Mouse (Mus musculus) T-helper 2 cell (primary cell): ENCODE results near the gene Chrm5.
"Not testable (repeated sequence)": the region's sequence is repeated elsewhere in the genome, so short reads cannot be mapped to it uniquely, and the experiment has no call there.

Experiments used
- in situ Hi-C: fragments of 300-600 bp; cut with MboI, MseI; formaldehyde crosslinking; loops from one replicate; pipeline ENCODE4 v1.15.1; 2025; ENCODE audit warnings: high pct_unique_total_duplicates

Gene Chrm5

GRCm38 (mm10) chr2:112482533-112483333 is 2.2 kb upstream of the Chrm5 start:
- in situ Hi-C loops, result loop anchor here (25.0 kb wide), 1 partner anchor 220 kb away; the partner anchor contains the start of genes Gm21985, Nop10, Nutm1 and Slc12a6

GRCm38 (mm10) chr2:112481564-112481963 is 995 bp upstream of the Chrm5 start:
- in situ Hi-C loops, result loop anchor here (25.0 kb wide), 1 partner anchor 219 kb away; the partner anchor contains the start of genes Gm21985, Nop10, Nutm1 and Slc12a6

- in situ Hi-C loops, result loop anchor here (25.0 kb wide), 1 partner anchor 214 kb away; the partner anchor contains the start of genes Gm21985, Nop10, Nutm1 and Slc12a6
These were observed 4.0 kb downstream of the Chrm5 start for GRCm38 (mm10) chr2:112476554-112476953.

GRCm38 (mm10) chr2:112474997-112475724 is 5.4 kb downstream of the Chrm5 start:
- in situ Hi-C loops, result loop anchor here (25.0 kb wide), 1 partner anchor 213 kb away; the partner anchor contains the start of genes Gm21985, Nop10, Nutm1 and Slc12a6

GRCm38 (mm10) chr2:112472076-112472475 is 8.5 kb downstream of the Chrm5 start:
- in situ Hi-C loops, result no loop called here

- in situ Hi-C loops, result no loop called here
These were observed 9.6 kb downstream of the Chrm5 start for GRCm38 (mm10) chr2:112470961-112471381.

GRCm38 (mm10) chr2:112469542-112469941 is 11.0 kb downstream of the Chrm5 start:
- in situ Hi-C loops, result no loop called here

GRCm38 (mm10) chr2:112460557-112460956 is 20.0 kb downstream of the Chrm5 start:
- in situ Hi-C loops, result no loop called here

GRCm38 (mm10) chr2:112454862-112455564 is 25.6 kb downstream of the Chrm5 start, which contains the start of gene Emc7:
Gene Emc7, plus strand, starts transcription at chr2:112454997.
- in situ Hi-C loops, result no loop called here

GRCm38 (mm10) chr2:112454125-112454861 is 26.3 kb downstream of the Chrm5 start:
- in situ Hi-C loops, result no loop called here

GRCm38 (mm10) chr2:112452513-112452912 is 28.1 kb downstream of the Chrm5 start:
- in situ Hi-C loops, result not testable (repeated sequence)

GRCm38 (mm10) chr2:112449597-112450296 is 30.8 kb downstream of the Chrm5 start:
- in situ Hi-C loops, result no loop called here

GRCm38 (mm10) chr2:112448510-112449059 is 32.0 kb downstream of the Chrm5 start:
- in situ Hi-C loops, result no loop called here

- in situ Hi-C loops, result not testable (repeated sequence)
These were observed 32.5 kb downstream of the Chrm5 start for GRCm38 (mm10) chr2:112448046-112448445.

- in situ Hi-C loops, result no loop called here
These were observed 35.1 kb downstream of the Chrm5 start for GRCm38 (mm10) chr2:112445511-112445910.

GRCm38 (mm10) chr2:112443491-112443890 is 37.1 kb downstream of the Chrm5 start:
- in situ Hi-C loops, result loop anchor here (5.0 kb wide), 1 partner anchor 51 kb away; no protein-coding TSS in a partner anchor

- in situ Hi-C loops, result loop anchor here (10.0 kb wide), 1 partner anchor 443 kb away; the partner anchor contains the start of gene Olfr1309
These were observed 43.0 kb downstream of the Chrm5 start for GRCm38 (mm10) chr2:112437589-112437988.

GRCm38 (mm10) chr2:112436292-112436691 is 44.3 kb downstream of the Chrm5 start:
- in situ Hi-C loops, result loop anchor here (10.0 kb wide), 1 partner anchor 441 kb away; the partner anchor contains the start of gene Olfr1309

GRCm38 (mm10) chr2:112433359-112433758 is 47.2 kb downstream of the Chrm5 start:
- in situ Hi-C loops, result loop anchor here (10.0 kb wide), 1 partner anchor 439 kb away; the partner anchor contains the start of gene Olfr1309
